Mouse (Mus musculus): Measurements from ENCODE around the gene Olfr1353. TPM values are rescaled to one million over a fixed set of nuclear protein-coding genes. Genes with fewer than 3 reads are reported as not detected.

Olfr1353 gene
- polyA plus RNA-seq (2014; fragmentation: Illumina TruSeq; extraction: RNeasy Lipid Tissue Mini Kit (QIAGEN cat#74804); ENCODE audit: low read depth, low replicate concordance): not detected

GRCm38 (mm10) chr10:78963009-78963408 lies at the start of gene Olfr1353:
Olfr1353 (plus strand) TSS chr10:78963309.

GRCm38 (mm10) chr10:78950336-78950735 lies 12.8 kb upstream of the Olfr1353 start, which contains the start of gene Olfr8:
Olfr8 (plus strand) TSS chr10:78950636.

GRCm38 (mm10) chr10:78980750-78981149 lies 17.6 kb downstream of the Olfr1353 start, which contains the start of gene Olfr1352:
Olfr1352 (plus strand) TSS chr10:78981050.

GRCm38 (mm10) chr10:79012172-79012571 lies 49.1 kb downstream of the Olfr1353 start, which contains the start of gene Olfr1351:
Olfr1351 (plus strand) TSS chr10:79012472.

Other genes starting within 250 kb of the Olfr1353 start
- gene Casp14, start 245.0 kb upstream of the Olfr1353 start, polyA plus RNA-seq (2014; fragmentation: Illumina TruSeq; extraction: RNeasy Lipid Tissue Mini Kit (QIAGEN cat#74804); ENCODE audit: low read depth, low replicate concordance): not detected
- gene Ccdc105, start 210.2 kb upstream of the Olfr1353 start, polyA plus RNA-seq (2014; fragmentation: Illumina TruSeq; extraction: RNeasy Lipid Tissue Mini Kit (QIAGEN cat#74804); ENCODE audit: low read depth, low replicate concordance): not detected
- not detected for gene Slc1a6, start 182.8 kb upstream of the Olfr1353 start, polyA plus RNA-seq (2014; fragmentation: Illumina TruSeq; extraction: RNeasy Lipid Tissue Mini Kit (QIAGEN cat#74804); ENCODE audit: low read depth, low replicate concordance)
- not detected for gene Olfr1356, start 111.1 kb upstream of the Olfr1353 start, polyA plus RNA-seq (2014; fragmentation: Illumina TruSeq; extraction: RNeasy Lipid Tissue Mini Kit (QIAGEN cat#74804); ENCODE audit: low read depth, low replicate concordance)
- gene Olfr1355, start 87.8 kb upstream of the Olfr1353 start, polyA plus RNA-seq (2014; fragmentation: Illumina TruSeq; extraction: RNeasy Lipid Tissue Mini Kit (QIAGEN cat#74804); ENCODE audit: low read depth, low replicate concordance): not detected
- not detected for gene Olfr1354, start 50.1 kb upstream of the Olfr1353 start, polyA plus RNA-seq (2014; fragmentation: Illumina TruSeq; extraction: RNeasy Lipid Tissue Mini Kit (QIAGEN cat#74804); ENCODE audit: low read depth, low replicate concordance)
- not detected for gene Olfr8, start 12.7 kb upstream of the Olfr1353 start, polyA plus RNA-seq (2014; fragmentation: Illumina TruSeq; extraction: RNeasy Lipid Tissue Mini Kit (QIAGEN cat#74804); ENCODE audit: low read depth, low replicate concordance)
- not detected for gene Olfr1352, start 17.7 kb downstream of the Olfr1353 start, polyA plus RNA-seq (2014; fragmentation: Illumina TruSeq; extraction: RNeasy Lipid Tissue Mini Kit (QIAGEN cat#74804); ENCODE audit: low read depth, low replicate concordance)
- gene Olfr1351, start 49.2 kb downstream of the Olfr1353 start, polyA plus RNA-seq (2014; fragmentation: Illumina TruSeq; extraction: RNeasy Lipid Tissue Mini Kit (QIAGEN cat#74804); ENCODE audit: low read depth, low replicate concordance): not detected
- gene Olfr57, start 65.4 kb downstream of the Olfr1353 start, polyA plus RNA-seq (2014; fragmentation: Illumina TruSeq; extraction: RNeasy Lipid Tissue Mini Kit (QIAGEN cat#74804); ENCODE audit: low read depth, low replicate concordance): not detected
- gene 2610008E11Rik, start 134.3 kb downstream of the Olfr1353 start, polyA plus RNA-seq (2014; fragmentation: Illumina TruSeq; extraction: RNeasy Lipid Tissue Mini Kit (QIAGEN cat#74804); ENCODE audit: low read depth, low replicate concordance): 16.4 TPM
- not detected for gene Vmn2r80, start 185.5 kb downstream of the Olfr1353 start, polyA plus RNA-seq (2014; fragmentation: Illumina TruSeq; extraction: RNeasy Lipid Tissue Mini Kit (QIAGEN cat#74804); ENCODE audit: low read depth, low replicate concordance)

Measured in heart, adult 10 weeks (tissue).